Mouse (Mus musculus): ENCODE data around the gene Wbp1l. TPM values are rescaled to one million over a fixed set of nuclear protein-coding genes. Genes with fewer than 3 reads are reported as not detected.
"Not testable (repeated sequence)": the region's sequence is repeated elsewhere in the genome, so short reads cannot be mapped to it uniquely, and the experiment has no call there.

Wbp1l gene
- total RNA-seq (2021): 100 to 1,000 TPM in 1 of 2 experiments, 10 to 100 TPM in 1; 65.4 to 101 TPM
- long read RNA-seq, experiment 1, transcript Wbp1l-201 (5 exons, 3,911 nt): minor isoform, 9 of 180 reads
- long read RNA-seq, experiment 1, transcript Wbp1l-204 (4 exons, 3,900 nt): minor isoform, 6 of 180 reads
- long read RNA-seq, experiment 1, transcript Wbp1l-202 (4 exons, 3,865 nt): major isoform, 107 of 180 reads
- long read RNA-seq, experiment 1, partial matches to known transcripts: 32 of 180 reads
- long read RNA-seq, experiment 1, other reads (novel, unspliced or antisense): 25 of 180 reads
- long read RNA-seq, experiment 2, transcript Wbp1l-201 (5 exons, 3,911 nt): minor isoform, 9 of 109 reads
- long read RNA-seq, experiment 2, transcript Wbp1l-202 (4 exons, 3,865 nt): major isoform, 54 of 109 reads
- long read RNA-seq, experiment 2, transcript Wbp1l-204 (4 exons, 3,900 nt): minor isoform, 7 of 109 reads
- long read RNA-seq, experiment 2, partial matches to known transcripts: 4 of 109 reads
- long read RNA-seq, experiment 2, other reads (novel, unspliced or antisense): 33 of 109 reads

GRCm38 (mm10) chr19:46598720-46599252 is at the start of gene Wbp1l:
Wbp1l (plus strand) TSS chr19:46599084.
- Histone ChIP-seq H3K4me3 (peak within 1 kb of the TSS; percentile 92), H3K27ac (peak within 1 kb of the TSS; percentile 88)
- no peak for TF ChIP-seq CTCF (IDR thresholded peaks at IDR 0.05)
- intact Hi-C loops (cut with DNase I): no loop called here
- peak; percentile 97 for DNase-seq

GRCm38 (mm10) chr19:46550385-46550784 is 48.5 kb upstream of the Wbp1l start:
- intact Hi-C loops (cut with DNase I): no loop called here
- TF ChIP-seq CTCF (IDR thresholded peaks at IDR 0.05): no peak
- no peak for DNase-seq
- Histone ChIP-seq H3K4me3 (no peak overlapping the region), H3K27ac (no peak overlapping the region)

GRCm38 (mm10) chr19:46552496-46552895 is 46.4 kb upstream of the Wbp1l start:
- no peak overlapping the region for H3K27ac ChIP-seq
- TF ChIP-seq CTCF (IDR thresholded peaks at IDR 0.05): no peak
- H3K4me3 ChIP-seq: no peak overlapping the region
- intact Hi-C loops (cut with DNase I): no loop called here
- DNase-seq: no peak

- intact Hi-C loops (cut with DNase I): no loop called here
- Histone ChIP-seq H3K4me3 (no peak overlapping the region), H3K27ac (no peak overlapping the region)
- TF ChIP-seq CTCF (IDR thresholded peaks at IDR 0.05): no peak
- peak; percentile 71 for DNase-seq
Observed at GRCm38 (mm10) chr19:46553541-46553955, 45.3 kb upstream of the Wbp1l start.

- DNase-seq: no peak
- intact Hi-C loops (cut with DNase I): no loop called here
- Histone ChIP-seq H3K4me3 (no peak overlapping the region), H3K27ac (no peak overlapping the region)
- TF ChIP-seq CTCF (IDR thresholded peaks at IDR 0.05): no peak
Observed at GRCm38 (mm10) chr19:46558009-46558408, 40.9 kb upstream of the Wbp1l start.

- no peak for DNase-seq
- no peak for TF ChIP-seq CTCF (IDR thresholded peaks at IDR 0.05)
- intact Hi-C loops (cut with DNase I): no loop called here
- Histone ChIP-seq H3K27ac (no peak overlapping the region), H3K4me3 (no peak overlapping the region)
Observed at GRCm38 (mm10) chr19:46558631-46559030, 40.3 kb upstream of the Wbp1l start.

- intact Hi-C loops (cut with DNase I): no loop called here
Observed at GRCm38 (mm10) chr19:46562132-46562531, 36.8 kb upstream of the Wbp1l start.

GRCm38 (mm10) chr19:46562581-46563515 is 36.0 kb upstream of the Wbp1l start:
- no peak for TF ChIP-seq CTCF (IDR thresholded peaks at IDR 0.05)
- intact Hi-C loops (cut with DNase I): no loop called here
- peak overlapping the region; percentile 92 for H3K27ac ChIP-seq
- peak; percentile 87 for DNase-seq
- peak overlapping the region; percentile 30; the same call in 1 of the 2 replicates for H3K4me3 ChIP-seq

More at GRCm38 (mm10) chr19:46562132-46562531, 36.8 kb upstream of the Wbp1l start:
- DNase-seq: peak; percentile 84
- TF ChIP-seq CTCF (IDR thresholded peaks at IDR 0.05): peak; percentile 84
- Histone ChIP-seq H3K27ac (peak overlapping the region; percentile 92), H3K4me3 (no peak overlapping the region)

- no peak for TF ChIP-seq CTCF (IDR thresholded peaks at IDR 0.05)
- intact Hi-C loops (cut with DNase I): no loop called here
- peak; percentile 54 for DNase-seq
Observed at GRCm38 (mm10) chr19:46563603-46564002, 35.3 kb upstream of the Wbp1l start.

GRCm38 (mm10) chr19:46564043-46564462 is 34.8 kb upstream of the Wbp1l start:
- intact Hi-C loops (cut with DNase I): no loop called here
- H3K4me3 ChIP-seq: no peak overlapping the region
- DNase-seq: no peak
- no peak for TF ChIP-seq CTCF (IDR thresholded peaks at IDR 0.05)
- H3K27ac ChIP-seq: peak overlapping the region; percentile 92

More at GRCm38 (mm10) chr19:46563603-46564002, 35.3 kb upstream of the Wbp1l start:
- peak overlapping the region; percentile 30; the same call in 1 of the 2 replicates for H3K4me3 ChIP-seq
- peak overlapping the region; percentile 92 for H3K27ac ChIP-seq

GRCm38 (mm10) chr19:46571211-46571877 is 27.5 kb upstream of the Wbp1l start:
- DNase-seq, H3K4me3 ChIP-seq: not testable (repeated sequence)
- H3K27ac ChIP-seq: 0 out of 2 replicates have a peak overlapping the region, but pooled peaks have one; percentile 92
- intact Hi-C loops (cut with DNase I): loop anchor here (5.0 kb wide), 1 partner anchor 494 kb away; the partner anchor contains the start of gene Nolc1
